Mouse (Mus musculus): ENCODE results near the gene Slc16a10. TPM values are rescaled to one million over a fixed set of nuclear protein-coding genes. Genes with fewer than 3 reads are reported as not detected.

Gene Slc16a10
- polyA plus RNA-seq, 1 experiment from 2014 or later: 12.8 TPM

- Histone ChIP-seq H3K27me3 (no peaks in the 10 kb centered on the region), H3K9ac (no peak overlapping the region), H3K27ac (no peak overlapping the region), H3K4me1 (replicated peaks) (no peaks in the 10 kb centered on the region), H3K4me2 (no peak overlapping the region), H3K9me3 (no peaks in the 10 kb centered on the region), H3K36me3 (no peaks in the 10 kb centered on the region), H3K4me3 (no peak overlapping the region)
- 83% methylated on average over 2 of the region's 2 CpGs for WGBS
- no peak for ATAC-seq (ENCODE audit: low FRiP score)
Observed at GRCm38 (mm10) chr10:40124096-40124495, 18.0 kb downstream of the Slc16a10 start.

DNA sequence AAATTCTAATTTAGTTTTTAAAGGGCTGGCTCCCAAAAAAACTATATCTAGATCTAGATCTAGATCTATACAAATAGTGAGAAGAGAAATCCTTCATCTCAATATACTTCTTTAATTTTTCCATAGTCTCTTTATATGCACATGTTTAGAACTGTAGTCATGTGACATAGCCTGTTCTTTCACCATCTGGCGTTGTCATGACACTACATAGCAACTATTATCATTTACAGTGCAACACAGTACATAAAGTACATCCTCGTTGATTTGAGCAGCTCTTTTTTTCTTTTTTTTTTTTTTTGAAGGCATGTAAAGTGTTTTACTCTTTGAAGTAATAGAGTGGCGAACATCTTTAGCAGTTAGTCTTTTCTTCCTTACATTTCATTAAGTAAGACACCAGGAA, 22.6 kb downstream of the Slc16a10 start:
- no peak overlapping the region for H3K4me3 ChIP-seq
- ATAC-seq (ENCODE audit: low FRiP score): no peak
- 89% methylated on average over 3 of the region's 3 CpGs for WGBS

DNA sequence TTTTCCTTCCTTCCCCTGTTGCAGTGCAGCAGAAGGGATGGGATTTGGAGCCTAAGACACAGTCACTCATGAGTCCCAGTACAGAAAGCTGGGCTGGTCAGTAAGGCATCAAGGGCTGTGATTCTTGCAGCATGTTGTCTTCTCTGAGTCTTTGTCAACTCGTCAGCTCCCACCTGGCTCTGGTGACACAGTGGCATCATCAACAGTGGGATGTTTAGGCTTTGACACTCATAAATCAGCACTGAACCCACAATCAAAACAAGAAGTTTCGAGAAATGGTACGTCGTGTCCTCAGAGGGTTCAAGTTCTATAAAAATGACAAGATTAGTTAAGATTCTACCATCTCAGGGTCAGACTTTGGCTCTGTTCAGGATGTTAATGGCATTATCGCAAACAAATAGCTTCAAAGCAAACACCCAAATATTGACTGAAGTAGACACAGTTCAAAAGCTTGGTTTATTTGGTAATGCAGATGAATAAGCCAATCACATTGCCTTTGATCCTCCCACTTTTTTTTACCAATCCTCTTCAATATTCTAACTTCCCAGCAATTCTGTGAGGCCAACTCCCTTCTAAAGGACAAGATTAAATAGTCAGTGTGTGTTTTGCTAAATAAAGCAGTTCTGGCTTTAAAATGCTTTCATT, 23.2 kb downstream of the Slc16a10 start:
- H3K4me1 ChIP-seq (replicated peaks): no peaks in the 10 kb centered on the region
- H3K27me3 ChIP-seq: no peaks in the 10 kb centered on the region
- no peak overlapping the region for H3K4me3 ChIP-seq
- H3K27ac ChIP-seq: no peak overlapping the region
- WGBS: 94% methylated on average over 5 of the region's 5 CpGs
- H3K9me3 ChIP-seq: no peaks in the 10 kb centered on the region
- H3K9ac ChIP-seq: no peak overlapping the region
- H3K4me2 ChIP-seq: no peak overlapping the region
- ATAC-seq (ENCODE audit: low FRiP score): no peak
- no peaks in the 10 kb centered on the region for H3K36me3 ChIP-seq

More for the DNA sequence above, 22.6 kb downstream of the Slc16a10 start:
- Histone ChIP-seq H3K36me3 (no peaks in the 10 kb centered on the region), H3K9ac (no peak overlapping the region), H3K27me3 (no peaks in the 10 kb centered on the region), H3K9me3 (no peaks in the 10 kb centered on the region), H3K4me1 (replicated peaks) (no peaks in the 10 kb centered on the region), H3K4me2 (no peak overlapping the region), H3K27ac (no peak overlapping the region)

- Histone ChIP-seq H3K9me3 (no peaks in the 10 kb centered on the region), H3K27me3 (no peaks in the 10 kb centered on the region), H3K27ac (no peak overlapping the region), H3K4me1 (replicated peaks) (no peaks in the 10 kb centered on the region), H3K9ac (no peak overlapping the region), H3K4me2 (no peak overlapping the region), H3K36me3 (no peaks in the 10 kb centered on the region), H3K4me3 (no peak overlapping the region)
- ATAC-seq (ENCODE audit: low FRiP score): no peak
- WGBS: 88% methylated on average over 7 of the region's 7 CpGs
Observed at GRCm38 (mm10) chr10:40113517-40114085, 28.5 kb downstream of the Slc16a10 start.

GRCm38 (mm10) chr10:40112256-40112655, 29.8 kb downstream of the Slc16a10 start:
- Histone ChIP-seq H3K27me3 (no peaks in the 10 kb centered on the region), H3K4me2 (no peak overlapping the region), H3K27ac (no peak overlapping the region), H3K9ac (no peak overlapping the region), H3K9me3 (no peaks in the 10 kb centered on the region), H3K4me3 (no peak overlapping the region), H3K4me1 (replicated peaks) (no peaks in the 10 kb centered on the region), H3K36me3 (no peaks in the 10 kb centered on the region)
- no peak for ATAC-seq (ENCODE audit: low FRiP score)
- WGBS: 87% methylated on average over 10 of the region's 10 CpGs

- ATAC-seq (ENCODE audit: low FRiP score): no peak
- Histone ChIP-seq H3K36me3 (no peaks in the 10 kb centered on the region), H3K9me3 (no peaks in the 10 kb centered on the region), H3K4me1 (replicated peaks) (no peaks in the 10 kb centered on the region), H3K9ac (no peak overlapping the region), H3K4me3 (no peak overlapping the region), H3K27me3 (no peaks in the 10 kb centered on the region), H3K27ac (no peak overlapping the region), H3K4me2 (no peak overlapping the region)
- 94% methylated on average over 5 of the region's 5 CpGs for WGBS
Observed at GRCm38 (mm10) chr10:40109520-40109919, 32.5 kb downstream of the Slc16a10 start.

GRCm38 (mm10) chr10:40108992-40109391, 33.1 kb downstream of the Slc16a10 start:
- Histone ChIP-seq H3K27ac (no peak overlapping the region), H3K9me3 (no peaks in the 10 kb centered on the region), H3K4me3 (no peak overlapping the region), H3K27me3 (no peaks in the 10 kb centered on the region), H3K4me1 (replicated peaks) (no peaks in the 10 kb centered on the region), H3K4me2 (no peak overlapping the region), H3K9ac (no peak overlapping the region), H3K36me3 (no peaks in the 10 kb centered on the region)
- ATAC-seq (ENCODE audit: low FRiP score): no peak
- 95% methylated on average over 8 of the region's 8 CpGs for WGBS

- no peak overlapping the region for H3K4me3 ChIP-seq
- H3K4me1 ChIP-seq (replicated peaks): peaks cover 3% of the 10 kb centered on the region; the same call in 1 of the 2 replicates
- no peak overlapping the region for H3K4me2 ChIP-seq
- no peak for ATAC-seq (ENCODE audit: low FRiP score)
- H3K36me3 ChIP-seq: no peaks in the 10 kb centered on the region
- no peaks in the 10 kb centered on the region for H3K27me3 ChIP-seq
- H3K27ac ChIP-seq: no peak overlapping the region
- 94% methylated on average over 1 of the region's 1 CpGs for WGBS
- H3K9ac ChIP-seq: no peak overlapping the region
- H3K9me3 ChIP-seq: no peaks in the 10 kb centered on the region
Observed at GRCm38 (mm10) chr10:40107995-40108394, 34.1 kb downstream of the Slc16a10 start.

GRCm38 (mm10) chr10:40105174-40105573, 36.9 kb downstream of the Slc16a10 start:
- Histone ChIP-seq H3K4me1 (replicated peaks) (peaks cover 5% of the 10 kb centered on the region; the same call in 1 of the 2 replicates), H3K27me3 (no peaks in the 10 kb centered on the region), H3K9ac (no peak overlapping the region), H3K9me3 (no peaks in the 10 kb centered on the region), H3K4me3 (no peak overlapping the region), H3K27ac (no peak overlapping the region), H3K4me2 (no peak overlapping the region), H3K36me3 (no peaks in the 10 kb centered on the region)
- no peak for ATAC-seq (ENCODE audit: low FRiP score)
- WGBS: 72% methylated on average over 1 of the region's 1 CpGs

DNA sequence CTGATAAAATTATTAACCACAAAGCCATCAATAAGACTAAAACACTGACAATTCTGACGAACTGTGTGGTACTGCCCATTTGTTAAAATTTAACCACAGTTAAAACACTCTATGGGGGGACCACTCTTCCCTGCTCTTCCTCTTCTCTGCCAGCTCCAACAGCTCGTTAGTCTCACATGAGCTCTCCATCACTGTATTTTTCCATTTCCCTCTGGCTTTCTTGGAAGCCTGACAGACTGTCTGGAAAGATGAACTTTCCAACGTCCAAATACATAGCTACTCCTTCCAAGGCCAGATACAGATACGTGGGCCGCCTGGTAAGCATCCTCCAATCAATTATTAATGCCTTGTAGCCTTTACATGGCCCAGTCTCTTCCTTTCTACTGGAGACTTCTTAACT, 38.3 kb downstream of the Slc16a10 start:
- Histone ChIP-seq H3K9me3 (no peaks in the 10 kb centered on the region), H3K4me3 (no peak overlapping the region)
- WGBS: 51% methylated on average over 5 of the region's 5 CpGs

GRCm38 (mm10) chr10:40102986-40103385, 39.1 kb downstream of the Slc16a10 start:
- 63% methylated on average over 8 of the region's 8 CpGs for WGBS
- H3K4me1 ChIP-seq (replicated peaks): peaks cover 5% of the 10 kb centered on the region; the same call in 1 of the 2 replicates
- no peak overlapping the region for H3K9ac ChIP-seq
- no peaks in the 10 kb centered on the region for H3K9me3 ChIP-seq
- no peaks in the 10 kb centered on the region for H3K27me3 ChIP-seq
- H3K36me3 ChIP-seq: no peaks in the 10 kb centered on the region
- H3K4me3 ChIP-seq: no peak overlapping the region
- no peak overlapping the region for H3K4me2 ChIP-seq
- no peak for ATAC-seq (ENCODE audit: low FRiP score)
- no peak overlapping the region for H3K27ac ChIP-seq

More for the DNA sequence above, 38.3 kb downstream of the Slc16a10 start:
- Histone ChIP-seq H3K27me3 (no peaks in the 10 kb centered on the region), H3K27ac (no peak overlapping the region), H3K36me3 (no peaks in the 10 kb centered on the region), H3K9ac (no peak overlapping the region), H3K4me1 (replicated peaks) (peaks cover 5% of the 10 kb centered on the region; the same call in 1 of the 2 replicates), H3K4me2 (no peak overlapping the region)
- ATAC-seq (ENCODE audit: low FRiP score): no peak

GRCm38 (mm10) chr10:40102166-40102565, 39.9 kb downstream of the Slc16a10 start:
- H3K4me1 ChIP-seq (replicated peaks): peaks cover 5% of the 10 kb centered on the region; the same call in 1 of the 2 replicates
- H3K27me3 ChIP-seq: no peaks in the 10 kb centered on the region
- H3K9me3 ChIP-seq: no peaks in the 10 kb centered on the region
- no peak overlapping the region for H3K4me3 ChIP-seq
- 62% methylated on average over 3 of the region's 3 CpGs for WGBS
- no peak overlapping the region for H3K4me2 ChIP-seq
- H3K27ac ChIP-seq: no peak overlapping the region
- no peak overlapping the region for H3K9ac ChIP-seq
- no peak for ATAC-seq (ENCODE audit: low FRiP score)
- H3K36me3 ChIP-seq: no peaks in the 10 kb centered on the region

GRCm38 (mm10) chr10:40098441-40098840, 43.6 kb downstream of the Slc16a10 start:
- Histone ChIP-seq H3K9ac (no peak overlapping the region), H3K27me3 (no peaks in the 10 kb centered on the region), H3K9me3 (no peaks in the 10 kb centered on the region), H3K4me2 (no peak overlapping the region), H3K27ac (no peak overlapping the region), H3K4me1 (replicated peaks) (peaks cover 5% of the 10 kb centered on the region; the same call in 1 of the 2 replicates), H3K4me3 (no peak overlapping the region), H3K36me3 (no peaks in the 10 kb centered on the region)
- WGBS: 89% methylated on average over 1 of the region's 1 CpGs
- ATAC-seq (ENCODE audit: low FRiP score): no peak
